Mouse (Mus musculus) limb, embryonic 15.5 days (tissue): ENCODE results near the gene Abca13. TPM values are rescaled to one million over a fixed set of nuclear protein-coding genes. Genes with fewer than 3 reads are reported as not detected.
"Not testable (repeated sequence)": the region's sequence is repeated elsewhere in the genome, so short reads cannot be mapped to it uniquely, and the experiment has no call there.

Source experiments
- ATAC-seq: fragments of 200-750 bp; cut with Nextera tagmentation; 2 replicates; pipeline ENCODE4 v1.8.0; 2017; ENCODE audit warnings: low read depth, moderate TSS enrichment; ENCODE audit not compliant: insufficient number of reproducible peaks, low FRiP score, low TSS enrichment
- H3K27ac ChIP-seq: fragments of 300-500 bp; sonication (generic); 2 replicates; pipeline ENCODE4 v1.5.1; 2015; ENCODE audit warnings: moderate library complexity, mild to moderate bottlenecking, inconsistent platforms
- H3K27me3 ChIP-seq: fragments of 300-500 bp; sonication (generic); 2 replicates; pipeline ENCODE4 v1.6.1; 2015; ENCODE audit warnings: inconsistent platforms
- H3K36me3 ChIP-seq: fragments of 300-500 bp; sonication (generic); 2 replicates; pipeline ENCODE4 v1.6.1; 2015; ENCODE audit warnings: inconsistent platforms
- H3K4me1 ChIP-seq: fragments of 300-500 bp; sonication (generic); 2 replicates; pipeline ENCODE4 v1.6.1; 2015; ENCODE audit warnings: inconsistent platforms
- H3K4me2 ChIP-seq: fragments of 300-500 bp; sonication (generic); 2 replicates; pipeline ENCODE4 v1.6.1; 2015; ENCODE audit warnings: mild to moderate bottlenecking, inconsistent platforms
- H3K4me3 ChIP-seq: fragments of 300-500 bp; sonication (generic); 2 replicates; pipeline ENCODE4 v1.5.1; 2015; ENCODE audit warnings: mild to moderate bottlenecking, inconsistent platforms
- H3K9ac ChIP-seq: fragments of 300-500 bp; sonication (generic); 2 replicates; pipeline ENCODE4 v1.6.1; 2015; ENCODE audit warnings: inconsistent platforms
- H3K9me3 ChIP-seq: fragments of 300-500 bp; sonication (generic); 2 replicates; pipeline ENCODE4 v1.6.1; 2016; ENCODE audit warnings: inconsistent platforms
- WGBS: fragments of 180-500 bp; shearing (Covaris S2); methylation state at CpG from one replicate; pipeline ENCODE4 v1.1.7; 2015; 5-methylcytosine and 5-hydroxymethylcytosine counted together
- polyA plus RNA-seq: library from polyadenylated mRNA; unstranded; fragments of >200 nt; fragmentation: Nextera tagmentation; extraction: Ambion mirVana; gene quantifications from 2 replicates; pipeline ENCODE4 v1.2.1, GENCODE M21; 2015

The Abca13 gene
- polyA plus RNA-seq, 1 experiment from 2014 or later, result 0.03 TPM

DNA sequence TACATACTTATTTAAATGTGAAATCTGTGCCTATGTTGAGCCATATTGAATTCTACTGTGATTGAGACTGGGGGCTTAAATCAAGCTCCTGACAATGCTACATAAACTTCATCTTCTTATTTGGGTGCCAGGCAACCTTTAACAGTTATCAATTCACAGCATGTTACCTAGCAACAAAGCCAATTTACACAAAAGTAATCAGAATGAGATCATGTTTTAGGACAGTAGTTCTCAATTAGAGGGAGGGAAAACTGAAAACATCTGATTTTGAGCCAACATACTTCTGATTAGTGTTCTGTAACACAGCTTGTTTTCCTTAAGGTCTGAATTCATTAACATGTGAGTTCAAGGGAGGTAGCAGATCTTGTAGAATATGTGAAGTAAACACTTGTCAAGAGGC lies 244.9 kb downstream of the Abca13 start:
- no peak for ATAC-seq
- no peaks in the 10 kb centered on the region for H3K36me3 ChIP-seq
- H3K9me3 ChIP-seq, result no peaks in the 10 kb centered on the region
- H3K4me2 ChIP-seq, result no peak overlapping the region
- H3K9ac ChIP-seq, result no peak overlapping the region
- H3K27ac ChIP-seq, result no peak overlapping the region
- no peaks in the 10 kb centered on the region for H3K27me3 ChIP-seq
- no peak overlapping the region for H3K4me3 ChIP-seq
- H3K4me1 ChIP-seq, result no peaks in the 10 kb centered on the region

DNA sequence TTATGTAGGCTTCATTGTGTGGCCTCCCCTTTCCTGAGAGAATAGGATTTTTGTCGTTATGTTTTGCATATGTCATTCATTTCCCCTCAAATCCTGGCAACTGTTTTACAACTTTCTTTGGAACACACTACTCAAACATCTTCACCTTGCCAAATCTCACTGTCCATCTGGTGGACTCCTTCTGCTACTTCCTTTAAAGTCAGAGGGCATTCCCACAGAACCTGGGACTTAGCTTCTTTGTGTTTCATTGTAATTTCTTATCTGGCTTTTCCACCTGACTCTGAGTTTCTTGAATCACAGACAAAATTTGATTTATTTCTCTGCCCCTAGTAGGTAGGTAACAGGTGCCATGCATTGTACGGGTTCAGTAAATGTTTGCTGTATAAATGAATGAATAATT lies 248.0 kb downstream of the Abca13 start:
- Histone ChIP-seq H3K9ac (no peak overlapping the region), H3K4me2 (no peak overlapping the region), H3K9me3 (no peaks in the 10 kb centered on the region), H3K4me3 (no peak overlapping the region), H3K36me3 (no peaks in the 10 kb centered on the region), H3K27ac (no peak overlapping the region), H3K4me1 (no peaks in the 10 kb centered on the region), H3K27me3 (no peaks in the 10 kb centered on the region)
- no peak for ATAC-seq
- 57% methylated on average over 2 of the region's 2 CpGs for WGBS

- H3K27me3 ChIP-seq, result no peaks in the 10 kb centered on the region
- H3K4me1 ChIP-seq, result no peaks in the 10 kb centered on the region
- no peak for ATAC-seq
- no peak overlapping the region for H3K4me3 ChIP-seq
- H3K27ac ChIP-seq, result no peak overlapping the region
- H3K9me3 ChIP-seq, result no peaks in the 10 kb centered on the region
- 65% methylated on average over 4 of the region's 4 CpGs for WGBS
- H3K9ac ChIP-seq, result no peak overlapping the region
- no peak overlapping the region for H3K4me2 ChIP-seq
- no peaks in the 10 kb centered on the region for H3K36me3 ChIP-seq
Observed at GRCm38 (mm10) chr11:9441192-9441591, 249.4 kb downstream of the Abca13 start.

DNA sequence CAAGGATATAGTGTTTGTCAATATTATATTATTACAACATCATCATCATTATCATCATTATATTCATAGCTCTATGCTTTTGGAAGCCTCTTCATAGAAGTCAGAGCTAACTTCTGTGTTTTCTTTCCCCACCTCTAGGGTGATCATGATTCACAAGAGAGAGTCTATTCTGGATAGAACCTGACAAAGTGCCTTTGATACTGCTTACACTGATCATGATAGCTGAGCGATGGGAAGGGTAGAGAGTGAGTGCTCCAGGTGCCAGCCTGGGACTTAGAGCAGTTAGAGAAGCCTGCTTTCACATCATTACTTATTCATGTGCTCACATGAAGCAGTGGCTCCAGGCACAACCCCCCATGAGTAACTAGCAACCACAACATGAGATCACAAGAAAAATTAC lies 280.7 kb downstream of the Abca13 start:
- 90% methylated on average over 1 of the region's 1 CpGs for WGBS
- no peaks in the 10 kb centered on the region for H3K36me3 ChIP-seq
- no peaks in the 10 kb centered on the region for H3K27me3 ChIP-seq
- no peak overlapping the region for H3K27ac ChIP-seq
- no peaks in the 10 kb centered on the region for H3K9me3 ChIP-seq
- H3K4me2 ChIP-seq, result no peak overlapping the region
- no peaks in the 10 kb centered on the region for H3K4me1 ChIP-seq
- no peak overlapping the region for H3K9ac ChIP-seq
- no peak overlapping the region for H3K4me3 ChIP-seq
- no peak for ATAC-seq

DNA sequence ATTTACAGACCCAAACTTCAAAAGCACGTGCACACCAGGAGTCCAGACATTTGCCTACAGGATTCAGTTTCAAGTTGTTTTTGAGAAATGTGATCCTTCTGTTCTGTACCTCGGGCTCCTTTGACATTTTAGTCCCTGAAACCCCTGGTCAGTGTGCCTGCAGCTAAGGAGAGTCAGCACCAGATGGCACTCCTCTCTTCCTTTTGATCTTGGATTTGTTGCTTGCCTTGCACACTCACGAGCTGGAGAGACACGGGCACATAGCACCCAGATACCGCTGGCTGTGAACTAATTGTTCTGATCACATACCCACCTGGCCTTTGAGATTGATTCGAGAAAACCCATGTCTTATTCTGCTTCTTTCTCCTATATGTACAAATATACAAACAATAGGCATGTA lies 289.8 kb downstream of the Abca13 start:
- Histone ChIP-seq H3K4me1 (no peaks in the 10 kb centered on the region), H3K4me2 (no peak overlapping the region), H3K27me3 (no peaks in the 10 kb centered on the region), H3K4me3 (no peak overlapping the region), H3K9me3 (no peaks in the 10 kb centered on the region), H3K9ac (no peak overlapping the region), H3K36me3 (no peaks in the 10 kb centered on the region), H3K27ac (no peak overlapping the region)
- 13% methylated on average over 6 of the region's 6 CpGs for WGBS
- ATAC-seq, result no peak

GRCm38 (mm10) chr11:9500326-9501142 lies 308.8 kb downstream of the Abca13 start:
- H3K4me1 ChIP-seq, result no peaks in the 10 kb centered on the region
- no peaks in the 10 kb centered on the region for H3K36me3 ChIP-seq
- H3K27me3 ChIP-seq, result no peaks in the 10 kb centered on the region
- H3K27ac ChIP-seq, result no peak overlapping the region
- WGBS, result 46% methylated on average over 5 of the region's 5 CpGs
- H3K4me2 ChIP-seq, result no peak overlapping the region
- H3K9me3 ChIP-seq, result no peaks in the 10 kb centered on the region
- no peak overlapping the region for H3K9ac ChIP-seq
- no peak overlapping the region for H3K4me3 ChIP-seq
- no peak for ATAC-seq

GRCm38 (mm10) chr11:9514966-9515365 lies 323.2 kb downstream of the Abca13 start:
- not testable (repeated sequence) for H3K27me3 ChIP-seq, H3K9ac ChIP-seq, H3K4me3 ChIP-seq, H3K36me3 ChIP-seq, ATAC-seq, H3K9me3 ChIP-seq, H3K4me1 ChIP-seq, H3K4me2 ChIP-seq, H3K27ac ChIP-seq
- whole genome bisulfite sequencing, result 70% methylated on average over 2 of the region's 2 CpGs

DNA sequence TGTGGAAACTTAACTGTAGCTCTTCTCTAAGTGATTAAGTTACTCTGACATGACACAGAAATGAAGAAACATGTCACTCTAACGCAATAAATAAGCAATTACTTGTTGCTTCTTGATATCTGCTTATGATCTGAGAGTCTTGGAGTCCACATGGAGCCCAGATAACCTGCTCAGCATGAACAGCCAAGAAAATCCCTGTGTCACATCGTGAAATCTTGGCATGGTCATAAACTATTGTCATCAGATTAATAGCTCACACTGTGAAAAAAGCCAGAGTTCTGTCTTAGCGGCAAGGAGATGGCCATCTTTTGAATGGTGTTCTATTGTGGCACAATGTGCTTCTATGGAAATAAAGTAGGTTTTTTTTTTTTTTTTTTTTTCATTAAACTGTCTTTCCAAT lies 336.8 kb downstream of the Abca13 start:
- H3K4me1 ChIP-seq, result no peaks in the 10 kb centered on the region
- H3K36me3 ChIP-seq, result no peaks in the 10 kb centered on the region
- no peak overlapping the region for H3K4me2 ChIP-seq
- H3K9me3 ChIP-seq, result no peaks in the 10 kb centered on the region
- no peaks in the 10 kb centered on the region for H3K27me3 ChIP-seq
- H3K4me3 ChIP-seq, result no peak overlapping the region
- 62% methylated on average over 3 of the region's 3 CpGs for WGBS
- no peak overlapping the region for H3K9ac ChIP-seq
- ATAC-seq, result no peak
- no peak overlapping the region for H3K27ac ChIP-seq

DNA sequence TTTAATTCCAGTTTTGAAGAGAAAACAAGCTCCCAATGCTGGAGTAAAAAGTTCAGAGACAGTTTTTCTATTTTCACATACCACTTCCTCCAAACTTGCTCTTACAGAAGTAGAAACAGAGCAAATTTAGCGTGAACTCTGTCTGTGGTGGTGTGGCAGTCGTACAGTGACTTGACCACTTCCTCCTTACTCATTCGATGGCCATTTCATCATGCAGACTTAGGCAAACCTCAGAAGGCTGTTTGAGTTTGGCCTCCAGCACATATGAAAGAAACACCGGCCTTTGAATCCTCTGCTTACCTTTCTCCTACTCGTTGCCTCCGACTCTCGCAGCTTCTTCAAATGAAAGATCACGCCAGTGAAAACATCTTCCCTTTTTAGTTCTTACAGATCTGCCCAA lies 340.0 kb downstream of the Abca13 start:
- Histone ChIP-seq H3K27ac (no peak overlapping the region), H3K9me3 (no peaks in the 10 kb centered on the region), H3K9ac (no peak overlapping the region), H3K27me3 (no peaks in the 10 kb centered on the region), H3K4me2 (no peak overlapping the region), H3K4me1 (no peaks in the 10 kb centered on the region), H3K36me3 (no peaks in the 10 kb centered on the region), H3K4me3 (no peak overlapping the region)
- 83% methylated on average over 8 of the region's 8 CpGs for WGBS
- no peak for ATAC-seq

GRCm38 (mm10) chr11:9533189-9533588 lies 341.4 kb downstream of the Abca13 start:
- no peaks in the 10 kb centered on the region for H3K36me3 ChIP-seq
- no peak overlapping the region for H3K9ac ChIP-seq
- no peaks in the 10 kb centered on the region for H3K9me3 ChIP-seq
- no peak overlapping the region for H3K4me3 ChIP-seq
- no peaks in the 10 kb centered on the region for H3K27me3 ChIP-seq
- no peaks in the 10 kb centered on the region for H3K4me1 ChIP-seq
- no peak for ATAC-seq
- 61% methylated on average over 1 of the region's 1 CpGs for WGBS
- no peak overlapping the region for H3K4me2 ChIP-seq
- H3K27ac ChIP-seq, result no peak overlapping the region

DNA sequence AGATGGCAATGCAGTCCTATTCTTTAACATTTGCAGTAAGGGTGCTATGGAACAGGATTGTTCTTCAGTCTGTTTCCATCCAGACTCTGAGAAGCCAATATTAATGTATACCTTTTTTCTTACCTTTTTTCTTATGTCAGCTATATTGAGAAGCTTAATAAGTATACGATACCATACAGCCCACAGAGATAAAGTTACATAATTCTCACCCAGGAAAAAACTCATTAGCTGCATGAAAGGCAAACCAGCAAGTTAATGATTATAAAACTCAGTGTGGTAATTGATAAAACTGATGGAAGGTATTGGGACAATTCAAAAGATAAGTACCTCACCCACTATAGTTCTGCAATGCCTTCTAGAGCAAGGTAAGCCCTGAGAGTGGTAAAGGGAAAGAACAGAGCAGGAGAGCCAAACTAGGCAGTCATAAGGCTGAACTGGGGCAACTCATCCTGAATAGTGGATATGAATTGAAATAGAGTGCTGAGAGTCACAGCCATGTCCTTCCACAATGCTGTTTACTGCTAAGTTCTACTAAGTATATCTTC lies 342.0 kb downstream of the Abca13 start:
- WGBS, result 74% methylated on average over 1 of the region's 1 CpGs
- H3K36me3 ChIP-seq, result no peaks in the 10 kb centered on the region
- no peak overlapping the region for H3K4me2 ChIP-seq
- H3K27ac ChIP-seq, result no peak overlapping the region
- no peak overlapping the region for H3K4me3 ChIP-seq
- H3K9ac ChIP-seq, result no peak overlapping the region
- no peak for ATAC-seq
- no peaks in the 10 kb centered on the region for H3K9me3 ChIP-seq
- no peaks in the 10 kb centered on the region for H3K4me1 ChIP-seq
- no peaks in the 10 kb centered on the region for H3K27me3 ChIP-seq

DNA sequence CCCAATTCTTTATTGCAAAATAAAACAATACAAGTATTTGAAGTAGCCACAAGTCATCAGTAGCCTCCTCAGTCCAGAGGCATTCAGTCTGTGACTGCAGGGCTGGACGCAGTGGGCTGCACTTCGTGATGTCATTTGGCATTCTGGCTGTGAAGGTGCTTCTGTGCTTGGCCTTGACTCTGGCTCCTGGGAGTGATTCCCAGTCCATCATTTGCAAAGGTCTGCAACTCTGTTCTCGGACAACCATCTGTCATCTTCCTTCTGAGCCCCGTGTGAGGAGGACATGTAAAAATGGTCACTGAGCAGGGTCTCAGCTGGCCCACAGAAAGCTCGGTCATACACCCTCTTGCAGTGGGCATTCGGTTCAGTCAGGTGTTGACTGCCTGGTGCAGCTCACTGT lies 345.1 kb downstream of the Abca13 start:
- no peak overlapping the region for H3K27ac ChIP-seq
- ATAC-seq, result no peak
- no peaks in the 10 kb centered on the region for H3K9me3 ChIP-seq
- no peaks in the 10 kb centered on the region for H3K27me3 ChIP-seq
- no peak overlapping the region for H3K9ac ChIP-seq
- no peak overlapping the region for H3K4me2 ChIP-seq
- no peaks in the 10 kb centered on the region for H3K4me1 ChIP-seq
- WGBS, result 35% methylated on average over 6 of the region's 6 CpGs
- no peak overlapping the region for H3K4me3 ChIP-seq
- no peaks in the 10 kb centered on the region for H3K36me3 ChIP-seq

- no peaks in the 10 kb centered on the region for H3K36me3 ChIP-seq
- no peak overlapping the region for H3K9ac ChIP-seq
- H3K27ac ChIP-seq, result no peak overlapping the region
- no peak for ATAC-seq
- no peaks in the 10 kb centered on the region for H3K9me3 ChIP-seq
- H3K4me1 ChIP-seq, result no peaks in the 10 kb centered on the region
- no peak overlapping the region for H3K4me2 ChIP-seq
- H3K27me3 ChIP-seq, result no peaks in the 10 kb centered on the region
- no peak overlapping the region for H3K4me3 ChIP-seq
- 40% methylated on average over 1 of the region's 1 CpGs for WGBS
Observed at GRCm38 (mm10) chr11:9538328-9538727, 346.6 kb downstream of the Abca13 start.
